Mouse (Mus musculus) CD4-positive naive resting alpha-beta T cell, adult 57 days (primary cell): Measurements from ENCODE around the gene Tcl1b5. TPM values are rescaled to one million over a fixed set of nuclear protein-coding genes. Genes with fewer than 3 reads are reported as not detected.

Experiments
- total RNA-seq: library from RNA; stranded (reverse); gene quantifications from one replicate; pipeline ENCODE4 v1.2.4, GENCODE M21; 2023

Tcl1b5 gene
- not detected for total RNA-seq

GRCm38 (mm10) chr12:105176044-105176443, at the start of gene Tcl1b5:
TSS of gene Tcl1b5 (plus strand) at chr12:105176344.

GRCm38 (mm10) chr12:105145714-105146113, 30.4 kb upstream of the Tcl1b5 start, which contains the start of gene Tcl1b2:
TSS of gene Tcl1b2 (plus strand) at chr12:105146014.

GRCm38 (mm10) chr12:105159390-105159789, 16.8 kb upstream of the Tcl1b5 start, which contains the start of gene Tcl1b1:
TSS of gene Tcl1b1 (plus strand) at chr12:105159690.

GRCm38 (mm10) chr12:105190743-105191142, 14.6 kb downstream of the Tcl1b5 start, which contains the start of gene Tcl1b3:
TSS of gene Tcl1b3 (plus strand) at chr12:105191043.

GRCm38 (mm10) chr12:105201657-105202056, 25.5 kb downstream of the Tcl1b5 start, which contains the start of gene Tcl1b4:
TSS of gene Tcl1b4 (plus strand) at chr12:105201957.

GRCm38 (mm10) chr12:105222601-105223319, 46.6 kb downstream of the Tcl1b5 start, which contains the start of gene Tcl1:
TSS of gene Tcl1 (minus strand) at chr12:105222793.

Other genes with a start within 250 kb of the Tcl1b5 start
- gene Syne3, start 166.5 kb upstream of the Tcl1b5 start, total RNA-seq = 8.1 TPM
- 30.7 TPM for gene Glrx5, start 143.7 kb upstream of the Tcl1b5 start, total RNA-seq
- not detected for gene Tcl1b2, start 30.3 kb upstream of the Tcl1b5 start, total RNA-seq
- not detected for gene Tcl1b1, start 16.7 kb upstream of the Tcl1b5 start, total RNA-seq
- gene Tcl1b3, start 14.7 kb downstream of the Tcl1b5 start, total RNA-seq = not detected
- not detected for gene Tcl1b4, start 25.6 kb downstream of the Tcl1b5 start, total RNA-seq
- not detected for gene Tcl1, start 46.4 kb downstream of the Tcl1b5 start, total RNA-seq
- gene Tunar, start 157.5 kb downstream of the Tcl1b5 start, total RNA-seq = not detected